Mouse (Mus musculus) heart, postnatal 0 days (tissue): ENCODE measurements around the gene Txk. TPM values are rescaled to one million over a fixed set of nuclear protein-coding genes. Genes with fewer than 3 reads are reported as not detected.

Experiments
- ATAC-seq: fragments of 200-750 bp; cut with Nextera tagmentation; 2 replicates; pipeline ENCODE4 v1.8.0; 2017; ENCODE audit warnings: low read depth, moderate number of reproducible peaks, moderate library complexity; ENCODE audit not compliant: insufficient read depth
- DNase-seq: peaks from one replicate; pipeline ENCODE4 v3.0.0-alpha.2; 2016; ENCODE audit warnings: low spot score
- H3K27ac ChIP-seq: fragments of 300-500 bp; sonication (generic); 2 replicates; pipeline ENCODE4 v1.5.1; 2014; ENCODE audit warnings: low read depth, mild to moderate bottlenecking
- H3K27me3 ChIP-seq: fragments of 300-500 bp; sonication (generic); 2 replicates; pipeline ENCODE4 v1.6.1; 2014; ENCODE audit warnings: low read length, mixed read lengths; ENCODE audit not compliant: control insufficient read depth, insufficient read depth
- H3K36me3 ChIP-seq: fragments of 300-500 bp; sonication (generic); replicated peaks from 2 replicates; pipeline ENCODE4 v1.6.1; 2014; ENCODE audit warnings: low read length, mixed read lengths; ENCODE audit not compliant: control insufficient read depth, insufficient read depth
- H3K4me1 ChIP-seq: fragments of 300-500 bp; sonication (generic); 2 replicates; pipeline ENCODE4 v1.6.1; 2014; ENCODE audit warnings: antibody characterized with exemption; ENCODE audit not compliant: control insufficient read depth, insufficient read depth
- H3K4me2 ChIP-seq: fragments of 300-500 bp; sonication (generic); 2 replicates; pipeline ENCODE4 v1.6.1; 2014; ENCODE audit warnings: low read depth, mild to moderate bottlenecking, low read length, moderate library complexity
- H3K4me3 ChIP-seq: fragments of 300-500 bp; sonication (generic); 2 replicates; pipeline ENCODE4 v1.5.1; 2014; ENCODE audit warnings: low read depth, low read length
- H3K9ac ChIP-seq: fragments of 300-500 bp; sonication (generic); replicated peaks from 2 replicates; pipeline ENCODE4 v1.6.1; 2014; ENCODE audit warnings: low read depth, low read length, mixed read lengths
- H3K9me3 ChIP-seq: fragments of 300-500 bp; sonication (generic); replicated peaks from 2 replicates; pipeline ENCODE4 v1.6.1; 2016; ENCODE audit warnings: low read length; ENCODE audit not compliant: control insufficient read depth
- CTCF ChIP-seq: IDR thresholded peaks from 2 replicates; pipeline ENCODE4 v1.5.1; 2016; ENCODE audit warnings: antibody characterized with exemption, control low read depth, low read depth
- EP300 ChIP-seq: IDR thresholded peaks from 2 replicates; pipeline ENCODE4 v1.6.1; 2016; ENCODE audit warnings: antibody characterized with exemption, low read depth
- WGBS: fragments of 180-500 bp; shearing (Covaris S2); extraction: QIAGEN DNeasy Blood & Tissue Kit; methylation state at CpG from one replicate; pipeline ENCODE4 v1.1.7; 2014; 5-methylcytosine and 5-hydroxymethylcytosine counted together
- polyA plus RNA-seq: library from polyadenylated mRNA; unstranded; fragments of >200 nt; fragmentation: Nextera tagmentation; extraction: Ambion mirVana; gene quantifications from 2 replicates; pipeline ENCODE4 v1.2.1, GENCODE M21; 2015
- total RNA-seq: library from RNA; depleted of rRNA; stranded (reverse); fragments of >200 nt; gene quantifications from 2 replicates; pipeline ENCODE4 v1.2.3, GENCODE M21; 2014; ENCODE audit warnings: low replicate concordance; rRNA removed

Gene Txk
- total and polyA plus RNA-seq, 2 experiments from 2014 or later, result not detected

DNA sequence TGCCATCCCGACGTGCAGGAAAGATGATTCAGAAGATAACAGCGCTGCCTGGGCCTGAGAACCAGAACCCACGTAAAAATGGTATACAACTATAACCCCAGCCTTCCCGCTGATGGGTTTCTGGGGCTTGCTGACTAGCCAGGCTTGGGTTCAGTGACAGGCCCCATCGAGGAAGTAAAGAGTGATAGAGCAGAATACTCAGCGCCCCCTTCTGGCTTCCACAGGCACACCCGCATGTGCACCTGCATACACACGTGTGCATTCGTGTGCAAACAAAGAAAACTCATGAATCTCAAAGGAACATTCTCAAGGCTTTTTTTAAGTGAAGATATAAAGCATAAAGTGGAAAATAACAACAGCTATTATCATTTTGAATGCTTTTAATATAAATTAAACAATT, 106.4 kb downstream of the Txk start:
- peaks cover 35% of the 10 kb centered on the region for H3K27me3 ChIP-seq
- no peak for ATAC-seq
- WGBS, result 45% methylated on average over 10 of the region's 10 CpGs
- H3K36me3 ChIP-seq, result no peaks in the 10 kb centered on the region
- H3K9me3 ChIP-seq, result no peaks in the 10 kb centered on the region
- DNase-seq, result no peak
- H3K4me2 ChIP-seq, result no peak overlapping the region
- H3K9ac ChIP-seq, result no peak overlapping the region
- TF ChIP-seq CTCF (no peak), EP300 (no peak)
- H3K27ac ChIP-seq, result no peak overlapping the region
- H3K4me3 ChIP-seq, result no peak overlapping the region
- H3K4me1 ChIP-seq, result no peaks in the 10 kb centered on the region

Other genes with a start within 250 kb of the Txk start
- gene Corin, start 248.3 kb downstream of the Txk start, total RNA-seq, result 64.5 and 102 TPM in 2 replicates
- gene Corin, start 248.3 kb downstream of the Txk start, polyA plus RNA-seq, result 36.1 and 36.8 TPM in 2 replicates
- gene Nfxl1, start 193.1 kb downstream of the Txk start, total RNA-seq, result 6.3 and 8.4 TPM in 2 replicates
- gene Nfxl1, start 193.1 kb downstream of the Txk start, polyA plus RNA-seq, result 4.3 and 4.9 TPM in 2 replicates
- not detected in 2 replicates for gene Zar1, start 171.5 kb downstream of the Txk start, total RNA-seq
- gene Zar1, start 171.5 kb downstream of the Txk start, polyA plus RNA-seq, result not detected in 2 replicates
- not detected in 2 replicates for gene Gm5868, start 165.2 kb downstream of the Txk start, total RNA-seq
- gene Gm5868, start 165.2 kb downstream of the Txk start, polyA plus RNA-seq, result not detected in 2 replicates
- gene Cnga1, start 108.5 kb downstream of the Txk start, total RNA-seq, result not detected in 2 replicates
- gene Cnga1, start 108.5 kb downstream of the Txk start, polyA plus RNA-seq, result not detected in 2 replicates
- gene Nipal1, start 105.0 kb downstream of the Txk start, total RNA-seq, result 0.46 TPM in 1 of 2 replicates, not detected in the other
- gene Nipal1, start 105.0 kb downstream of the Txk start, polyA plus RNA-seq, result 0.08 TPM in 1 of 2 replicates, not detected in the other
- gene Tec, start 115.7 kb upstream of the Txk start, total RNA-seq, result 4.2 and 11.1 TPM in 2 replicates
- gene Tec, start 115.7 kb upstream of the Txk start, polyA plus RNA-seq, result 16.2 TPM in 2 replicates
- 80.9 and 85.3 TPM in 2 replicates for gene Slain2, start 161.5 kb upstream of the Txk start, total RNA-seq
- gene Slain2, start 161.5 kb upstream of the Txk start, polyA plus RNA-seq, result 19.8 and 20.0 TPM in 2 replicates
- gene Gm10135, start 221.9 kb upstream of the Txk start, total RNA-seq, result not detected in 2 replicates
- not detected in 2 replicates for gene Gm10135, start 221.9 kb upstream of the Txk start, polyA plus RNA-seq